Mouse (Mus musculus): ENCODE measurements around the gene Get4.

Get4 gene

DNA sequence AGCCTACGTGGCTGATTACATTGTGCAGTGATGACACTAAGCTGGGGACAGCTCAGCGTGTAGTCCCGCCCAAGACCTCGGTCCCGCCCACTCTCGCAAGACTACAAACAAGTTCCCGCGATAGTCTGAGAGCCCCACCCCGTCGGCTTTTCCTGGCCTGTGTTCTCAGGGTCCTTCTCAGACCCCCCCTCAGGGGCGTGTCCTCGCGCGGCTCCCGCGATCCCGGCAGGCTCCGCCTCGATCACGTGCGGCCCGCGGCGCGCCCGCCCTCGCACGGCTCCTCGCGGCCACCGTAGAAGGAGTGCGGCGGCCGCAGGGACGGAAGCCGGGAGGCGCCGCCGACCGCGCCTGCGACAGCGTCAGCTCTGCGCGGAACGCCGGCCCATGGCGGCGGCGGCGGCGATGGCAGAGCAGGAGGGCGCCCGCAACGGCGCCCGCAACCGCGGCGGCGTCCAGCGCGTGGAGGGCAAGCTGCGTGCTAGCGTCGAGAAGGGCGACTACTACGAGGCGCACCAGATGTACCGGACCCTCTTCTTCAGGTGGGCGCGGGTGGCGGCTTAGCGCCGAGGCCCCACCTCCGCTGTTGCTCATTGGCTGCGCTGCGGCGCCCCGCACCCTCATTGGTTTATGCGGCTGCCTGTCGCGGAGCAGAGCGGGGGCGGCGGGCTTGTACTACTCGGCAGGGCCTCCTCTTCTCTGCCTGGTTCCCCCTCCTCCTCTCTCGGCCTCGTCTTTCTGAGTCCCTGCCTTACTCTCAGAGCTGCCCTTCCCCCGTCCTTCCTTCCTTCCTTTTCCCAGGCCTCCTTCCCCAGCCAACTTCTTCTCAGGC, at the start of gene Get4:
Get4 (plus strand) TSS at position 244 of the 829 bp plus-strand sequence.
- DNase-seq (ENCODE audit: low read depth), result peak; percentile 98

- DNase-seq (ENCODE audit: low read depth), result no peak
These were observed 48.8 kb upstream of the Get4 start for GRCm38 (mm10) chr5:139203312-139203711.

DNA sequence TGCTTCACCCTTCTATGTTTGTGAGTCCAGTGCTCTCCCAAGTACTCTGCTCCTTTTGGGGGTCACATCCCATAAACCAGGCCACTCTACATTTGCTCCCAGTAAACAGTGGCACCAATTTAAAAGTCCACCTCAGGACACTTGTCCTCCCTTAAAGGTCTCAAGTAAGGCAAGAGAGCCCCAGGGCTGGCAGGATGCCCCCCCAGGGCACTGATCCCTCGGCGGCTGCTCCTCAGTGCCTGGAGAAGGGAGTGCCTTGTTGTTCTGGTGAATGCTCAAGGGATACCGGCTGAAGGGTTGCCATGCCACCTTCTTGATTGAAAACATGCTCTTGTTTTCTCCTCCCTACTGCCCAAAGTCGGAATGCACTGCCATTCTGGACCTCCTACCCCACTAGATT, 46.0 kb upstream of the Get4 start:
- no peak for DNase-seq (ENCODE audit: low read depth)

GRCm38 (mm10) chr5:139206525-139206924, 45.6 kb upstream of the Get4 start:
- no peak for DNase-seq (ENCODE audit: low read depth)

DNA sequence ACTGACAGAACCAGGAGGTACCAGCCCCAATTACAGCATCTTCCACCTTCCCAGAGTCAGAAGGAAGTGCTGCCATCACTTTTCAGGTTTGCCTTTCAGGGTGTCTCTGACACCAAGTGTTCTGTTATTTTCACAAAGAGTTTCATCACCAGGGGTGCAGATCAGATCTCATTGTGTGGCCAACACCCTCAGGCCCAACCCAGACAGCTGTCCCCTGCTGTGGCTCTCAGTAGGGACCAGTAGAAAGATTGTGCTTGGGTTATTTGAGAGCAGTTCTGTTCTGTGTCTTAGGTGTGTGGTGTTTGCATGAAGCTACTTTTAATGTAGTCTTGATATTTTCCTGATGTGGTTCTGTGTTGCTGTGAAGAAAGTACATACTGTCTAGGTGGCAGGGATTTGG, 43.9 kb upstream of the Get4 start:
- no peak for DNase-seq (ENCODE audit: low read depth)

GRCm38 (mm10) chr5:139208871-139209684, 43.0 kb upstream of the Get4 start:
- no peak for DNase-seq (ENCODE audit: low read depth)

- no peak for DNase-seq (ENCODE audit: low read depth)
These were observed 42.5 kb upstream of the Get4 start for GRCm38 (mm10) chr5:139209685-139210026.

- DNase-seq (ENCODE audit: low read depth), result no peak
These were observed 40.3 kb upstream of the Get4 start for GRCm38 (mm10) chr5:139211737-139212385.

DNA sequence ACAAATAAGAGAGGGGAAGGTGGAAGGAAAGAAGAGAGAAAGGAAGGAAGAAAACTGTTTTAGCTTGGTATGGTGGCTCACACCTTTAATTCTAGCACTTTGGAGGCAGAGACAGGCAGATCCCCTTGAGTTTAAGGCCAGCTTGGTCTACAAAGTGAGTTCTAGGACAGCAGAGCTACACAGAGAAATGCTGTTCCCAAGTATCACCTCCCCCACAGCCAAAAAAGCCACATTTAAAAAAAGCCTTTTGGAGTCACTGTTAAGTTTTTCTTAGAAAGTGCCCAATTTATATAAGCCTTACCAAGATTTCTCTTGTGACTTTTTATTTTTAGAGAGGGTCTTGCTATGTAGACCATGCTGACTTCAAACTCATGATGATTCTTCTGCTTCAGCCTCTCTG, 37.8 kb upstream of the Get4 start:
- no peak for DNase-seq (ENCODE audit: low read depth)

GRCm38 (mm10) chr5:139215184-139215583, 36.9 kb upstream of the Get4 start:
- peak; percentile 49 for DNase-seq (ENCODE audit: low read depth)

DNA sequence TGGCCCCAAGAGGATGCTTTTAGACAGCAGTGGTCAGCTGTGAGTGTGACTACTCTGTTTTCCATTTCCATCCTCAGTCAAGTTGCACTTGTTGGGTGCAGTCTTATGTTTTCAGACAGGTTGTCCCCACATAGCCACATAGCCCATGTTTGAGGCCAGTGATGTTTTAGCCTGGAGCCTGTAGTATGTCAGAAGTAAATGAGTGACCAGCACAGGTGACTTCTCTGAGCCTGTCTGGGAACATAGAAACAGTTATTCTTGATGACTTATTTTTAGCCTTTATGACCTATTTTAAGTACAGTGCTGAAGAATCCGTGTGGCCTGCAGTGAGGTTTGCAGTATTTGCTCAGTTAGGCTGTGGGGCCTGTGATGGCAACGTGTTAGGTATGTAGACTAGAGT, 36.0 kb upstream of the Get4 start:
- DNase-seq (ENCODE audit: low read depth), result no peak

- DNase-seq (ENCODE audit: low read depth), result no peak
These were observed 35.4 kb upstream of the Get4 start for GRCm38 (mm10) chr5:139216774-139217173.

- DNase-seq (ENCODE audit: low read depth), result no peak
These were observed 32.1 kb upstream of the Get4 start for GRCm38 (mm10) chr5:139220006-139220515.

DNA sequence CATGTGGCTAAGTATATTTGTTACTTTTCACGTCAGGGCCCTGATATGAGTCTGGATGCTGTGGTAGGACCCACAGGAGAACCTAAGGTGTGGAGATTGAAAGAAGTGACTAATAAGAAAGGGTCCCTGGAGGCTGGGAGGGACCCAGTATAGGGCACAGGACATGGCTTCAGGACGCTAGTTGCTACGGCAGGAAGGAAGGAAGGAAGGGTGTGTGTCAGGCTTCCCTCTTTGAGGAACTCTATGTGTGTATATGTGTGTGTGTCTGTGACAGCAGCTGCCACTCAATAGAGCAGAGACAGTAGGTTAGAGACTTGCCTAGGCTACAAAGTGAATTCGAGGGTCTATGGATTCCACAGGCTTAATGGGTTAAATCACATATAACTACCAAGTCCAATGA, 31.5 kb upstream of the Get4 start:
- DNase-seq (ENCODE audit: low read depth), result no peak

- no peak for DNase-seq (ENCODE audit: low read depth)
These were observed 28.8 kb upstream of the Get4 start for GRCm38 (mm10) chr5:139223331-139223730.

- no peak for DNase-seq (ENCODE audit: low read depth)
These were observed 24.9 kb upstream of the Get4 start for GRCm38 (mm10) chr5:139227236-139227635.

DNA sequence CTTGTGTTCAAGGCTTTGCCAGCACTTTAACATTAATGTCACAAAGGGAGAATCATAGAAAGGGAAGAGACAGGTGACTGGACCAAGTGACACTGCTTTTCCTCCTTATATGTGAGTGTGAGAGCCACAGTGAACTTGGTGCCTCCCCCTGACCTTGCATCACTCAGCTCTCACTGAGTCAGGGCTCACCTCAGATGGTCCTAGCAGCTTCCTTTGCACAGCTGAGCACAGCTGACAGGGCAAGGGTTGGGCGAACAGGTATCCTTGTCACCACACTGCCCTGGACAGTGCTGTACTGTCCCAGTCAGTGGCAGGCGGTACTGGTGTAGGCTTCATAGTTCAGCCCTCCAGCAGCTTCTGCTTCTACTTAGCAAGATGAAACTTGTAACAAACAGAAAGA, 24.5 kb upstream of the Get4 start:
- no peak for DNase-seq (ENCODE audit: low read depth)

DNA sequence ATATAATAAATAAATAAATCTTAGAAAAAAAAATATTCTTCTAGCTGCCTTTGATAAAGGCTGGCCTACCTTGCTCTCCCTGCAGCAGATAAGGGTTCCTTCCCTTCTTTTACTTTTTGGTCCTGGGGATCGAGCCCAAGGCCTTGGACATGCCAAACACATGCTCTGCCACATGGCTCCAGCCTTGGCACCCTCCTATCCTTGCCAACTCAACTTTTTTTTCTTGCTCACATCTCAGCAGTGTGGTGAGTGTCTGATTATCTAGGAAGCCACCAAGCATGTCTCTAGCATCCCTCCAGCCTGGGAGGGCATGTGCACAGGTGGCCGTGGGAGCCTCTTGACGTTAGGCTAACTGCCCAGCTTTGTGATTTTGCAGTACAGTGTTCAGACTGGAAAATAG, 23.8 kb upstream of the Get4 start:
- no peak for DNase-seq (ENCODE audit: low read depth)

- peak; percentile 18 for DNase-seq (ENCODE audit: low read depth)
These were observed 22.4 kb upstream of the Get4 start for GRCm38 (mm10) chr5:139229716-139230115.

DNA sequence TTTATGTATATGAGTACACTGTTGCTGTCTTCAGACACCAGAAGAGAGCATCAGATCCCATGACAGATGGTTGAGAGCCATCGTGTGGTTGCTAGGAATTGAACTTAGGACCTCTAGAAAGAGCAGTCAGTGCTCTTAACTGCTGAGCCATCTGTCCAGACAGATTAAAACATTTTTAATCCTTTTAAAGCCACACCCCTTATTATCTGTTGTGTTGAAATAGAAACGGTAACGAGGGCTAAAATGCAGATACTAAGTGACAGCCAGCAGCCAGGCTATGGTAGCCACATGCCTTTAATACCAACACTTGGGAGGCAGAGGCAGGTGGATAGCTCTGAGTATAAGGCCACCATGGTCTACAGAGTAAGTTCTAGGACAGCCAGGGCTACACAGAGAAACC, 20.0 kb upstream of the Get4 start:
- no peak for DNase-seq (ENCODE audit: low read depth)

DNA sequence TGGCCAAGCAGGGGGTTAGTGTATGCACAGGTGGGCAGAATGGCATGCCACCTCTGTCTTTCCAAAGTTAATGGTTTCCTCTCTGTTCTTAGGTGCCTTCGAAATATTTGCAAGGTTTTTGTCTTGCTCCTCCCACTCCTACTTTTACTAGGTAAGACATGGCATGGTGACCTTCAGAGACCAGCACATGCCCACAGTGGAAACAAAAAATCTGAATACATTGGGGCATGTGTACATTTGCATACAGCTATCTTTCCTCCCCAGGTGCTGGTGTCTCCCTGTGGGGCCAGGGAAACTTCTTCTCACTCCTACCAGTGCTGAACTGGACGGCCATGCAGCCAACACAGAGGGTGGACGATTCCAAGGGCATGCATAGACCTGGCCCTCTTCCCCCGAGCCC, 17.7 kb upstream of the Get4 start:
- DNase-seq (ENCODE audit: low read depth), result no peak

DNA sequence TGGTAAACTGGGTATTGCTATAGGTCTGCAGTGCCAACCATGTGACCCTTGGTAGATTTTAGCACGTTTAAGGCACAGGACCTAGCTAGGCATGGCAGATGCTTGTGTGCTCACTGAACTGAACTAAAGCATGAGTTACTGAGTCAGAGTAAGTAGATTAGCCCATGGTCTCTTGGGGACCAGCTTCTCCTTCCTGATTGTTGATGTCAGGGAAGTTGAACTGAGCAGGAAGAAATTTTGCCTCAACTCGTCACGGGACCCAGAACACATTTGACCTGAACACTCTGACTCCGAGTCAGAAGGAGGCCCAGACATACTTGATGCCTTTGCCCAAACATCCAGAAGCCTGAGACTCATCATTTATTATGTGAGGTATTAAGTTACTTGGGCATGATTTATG, 14.7 kb upstream of the Get4 start:
- DNase-seq (ENCODE audit: low read depth), result no peak
